Mouse (Mus musculus) stomach, embryonic 16.5 days (tissue): Measurements from ENCODE around the gene Krt76. TPM values are rescaled to one million over a fixed set of nuclear protein-coding genes. Genes with fewer than 3 reads are reported as not detected.

Experiments
- ATAC-seq: fragments of 200-750 bp; cut with Nextera tagmentation; 2 replicates; pipeline ENCODE4 v1.8.0; 2017; ENCODE audit warnings: moderate number of reproducible peaks, moderate TSS enrichment; ENCODE audit not compliant: insufficient read depth, low FRiP score
- H3K27ac ChIP-seq: fragments of 300-500 bp; sonication (generic); 2 replicates; pipeline ENCODE4 v1.5.1; 2014; ENCODE audit warnings: low read length
- H3K27me3 ChIP-seq: fragments of 300-500 bp; sonication (generic); 2 replicates; pipeline ENCODE4 v1.6.1; 2014; ENCODE audit warnings: low read length, control low read depth, mixed read lengths; ENCODE audit not compliant: control insufficient read depth, insufficient read depth
- H3K36me3 ChIP-seq: fragments of 300-500 bp; sonication (generic); 2 replicates; pipeline ENCODE4 v1.6.1; 2014; ENCODE audit warnings: low read length; ENCODE audit not compliant: control insufficient read depth, insufficient read depth
- H3K4me1 ChIP-seq: fragments of 300-500 bp; sonication (generic); 2 replicates; pipeline ENCODE4 v1.6.1; 2014; ENCODE audit warnings: low read length, control low read depth, mixed read lengths; ENCODE audit not compliant: control insufficient read depth, insufficient read depth
- H3K4me2 ChIP-seq: fragments of 300-500 bp; sonication (generic); 2 replicates; pipeline ENCODE4 v1.6.1; 2014; ENCODE audit warnings: low read depth, low read length, mixed read lengths
- H3K4me3 ChIP-seq: fragments of 300-500 bp; sonication (generic); replicated peaks from 2 replicates; pipeline ENCODE4 v1.5.1; 2014; ENCODE audit warnings: mild to moderate bottlenecking, low read length
- H3K9ac ChIP-seq: fragments of 300-500 bp; sonication (generic); 2 replicates; pipeline ENCODE4 v1.6.1; 2014; ENCODE audit warnings: low read length
- H3K9me3 ChIP-seq: fragments of 300-500 bp; sonication (generic); replicated peaks from 2 replicates; pipeline ENCODE4 v1.6.1; 2016; ENCODE audit warnings: low read length, control low read depth; ENCODE audit not compliant: control insufficient read depth
- WGBS: fragments of 180-500 bp; shearing (Covaris S2); extraction: QIAGEN DNeasy Blood & Tissue Kit; methylation state at CpG from one replicate; pipeline ENCODE4 v1.1.7; 2014; 5-methylcytosine and 5-hydroxymethylcytosine counted together
- polyA plus RNA-seq: library from polyadenylated mRNA; unstranded; fragments of >200 nt; fragmentation: Nextera tagmentation; extraction: Ambion mirVana; gene quantifications from 2 replicates; pipeline ENCODE4 v1.2.1, GENCODE M21; 2015

Krt76 gene
- polyA plus RNA-seq, 1 experiment from 2014 or later: not detected

- Histone ChIP-seq H3K9me3 (no peaks in the 10 kb centered on the region), H3K4me3 (no peak overlapping the region), H3K4me2 (no peak overlapping the region), H3K36me3 (no peaks in the 10 kb centered on the region), H3K27ac (no peak overlapping the region), H3K27me3 (no peaks in the 10 kb centered on the region), H3K4me1 (peaks cover 16% of the 10 kb centered on the region; the same call in 1 of the 2 replicates), H3K9ac (no peak overlapping the region)
- ATAC-seq: no peak
- WGBS: 69% methylated on average over 1 of the region's 1 CpGs
Observed at GRCm38 (mm10) chr15:101925041-101925440, 32.3 kb upstream of the Krt76 start.

GRCm38 (mm10) chr15:101924635-101925034 is 31.9 kb upstream of the Krt76 start, which contains the start of gene Krt4:
TSS of gene Krt4 (minus strand) at chr15:101924735.
- no peak within 1 kb of the TSS for H3K9ac ChIP-seq
- H3K36me3 ChIP-seq: no peaks in the 10 kb centered on the region
- WGBS: 64% methylated on average over 11 of the region's 11 CpGs
- no peak for ATAC-seq
- H3K9me3 ChIP-seq: no peaks in the 10 kb centered on the region
- no peaks in the 10 kb centered on the region for H3K27me3 ChIP-seq
- peak within 1 kb of the TSS; percentile 53 for H3K27ac ChIP-seq
- peak within 1 kb of the TSS; percentile 7 for H3K4me3 ChIP-seq
- no peak within 1 kb of the TSS for H3K4me2 ChIP-seq
- peaks cover 14% of the 10 kb centered on the region; the same call in 1 of the 2 replicates for H3K4me1 ChIP-seq

- H3K4me2 ChIP-seq: no peak overlapping the region
- H3K4me3 ChIP-seq: no peak overlapping the region
- no peak overlapping the region for H3K9ac ChIP-seq
- H3K27ac ChIP-seq: no peak overlapping the region
- no peaks in the 10 kb centered on the region for H3K27me3 ChIP-seq
- H3K4me1 ChIP-seq: peaks cover 7% of the 10 kb centered on the region; the same call in 1 of the 2 replicates
- ATAC-seq: no peak
- no peaks in the 10 kb centered on the region for H3K36me3 ChIP-seq
- H3K9me3 ChIP-seq: no peaks in the 10 kb centered on the region
- WGBS: 82% methylated on average over 2 of the region's 2 CpGs
Observed at GRCm38 (mm10) chr15:101922296-101922695, 29.6 kb upstream of the Krt76 start.

GRCm38 (mm10) chr15:101916072-101916471 is 23.4 kb upstream of the Krt76 start:
- Histone ChIP-seq H3K4me1 (no peaks in the 10 kb centered on the region), H3K9me3 (no peaks in the 10 kb centered on the region), H3K4me2 (no peak overlapping the region), H3K9ac (no peak overlapping the region), H3K27me3 (no peaks in the 10 kb centered on the region), H3K27ac (no peak overlapping the region), H3K4me3 (no peak overlapping the region), H3K36me3 (no peaks in the 10 kb centered on the region)
- WGBS: 59% methylated on average over 2 of the region's 2 CpGs
- ATAC-seq: no peak

GRCm38 (mm10) chr15:101904849-101905248 is 12.1 kb upstream of the Krt76 start:
- no peaks in the 10 kb centered on the region for H3K9me3 ChIP-seq
- H3K4me1 ChIP-seq: no peaks in the 10 kb centered on the region
- H3K9ac ChIP-seq: no peak overlapping the region
- H3K4me3 ChIP-seq: no peak overlapping the region
- H3K27ac ChIP-seq: no peak overlapping the region
- H3K27me3 ChIP-seq: no peaks in the 10 kb centered on the region
- no peak for ATAC-seq
- no peak overlapping the region for H3K4me2 ChIP-seq
- 77% methylated on average over 5 of the region's 5 CpGs for WGBS
- no peaks in the 10 kb centered on the region for H3K36me3 ChIP-seq

GRCm38 (mm10) chr15:101902171-101903149 is 9.7 kb upstream of the Krt76 start:
- H3K27me3 ChIP-seq: no peaks in the 10 kb centered on the region
- no peak overlapping the region for H3K4me3 ChIP-seq
- H3K9ac ChIP-seq: no peak overlapping the region
- no peaks in the 10 kb centered on the region for H3K9me3 ChIP-seq
- no peak overlapping the region for H3K27ac ChIP-seq
- no peaks in the 10 kb centered on the region for H3K36me3 ChIP-seq
- no peaks in the 10 kb centered on the region for H3K4me1 ChIP-seq
- WGBS: 44% methylated on average over 12 of the region's 12 CpGs
- ATAC-seq: no peak
- no peak overlapping the region for H3K4me2 ChIP-seq

GRCm38 (mm10) chr15:101895216-101895615 is 2.5 kb upstream of the Krt76 start:
- no peaks in the 10 kb centered on the region for H3K9me3 ChIP-seq
- WGBS: 94% methylated on average over 4 of the region's 4 CpGs
- H3K27ac ChIP-seq: no peak overlapping the region
- no peaks in the 10 kb centered on the region for H3K4me1 ChIP-seq
- H3K9ac ChIP-seq: no peak overlapping the region
- no peaks in the 10 kb centered on the region for H3K27me3 ChIP-seq
- no peak overlapping the region for H3K4me3 ChIP-seq
- H3K4me2 ChIP-seq: no peak overlapping the region
- no peaks in the 10 kb centered on the region for H3K36me3 ChIP-seq
- no peak for ATAC-seq

GRCm38 (mm10) chr15:101879776-101880175 is 12.9 kb downstream of the Krt76 start:
- H3K9me3 ChIP-seq: no peaks in the 10 kb centered on the region
- H3K27me3 ChIP-seq: no peaks in the 10 kb centered on the region
- no peak for ATAC-seq
- H3K4me2 ChIP-seq: no peak overlapping the region
- H3K9ac ChIP-seq: no peak overlapping the region
- no peaks in the 10 kb centered on the region for H3K4me1 ChIP-seq
- H3K4me3 ChIP-seq: no peak overlapping the region
- no peak overlapping the region for H3K27ac ChIP-seq
- WGBS: 27% methylated on average over 11 of the region's 11 CpGs
- H3K36me3 ChIP-seq: no peaks in the 10 kb centered on the region

- Histone ChIP-seq H3K27me3 (no peaks in the 10 kb centered on the region), H3K4me2 (no peak overlapping the region), H3K36me3 (no peaks in the 10 kb centered on the region), H3K4me3 (no peak overlapping the region), H3K9me3 (no peaks in the 10 kb centered on the region), H3K4me1 (no peaks in the 10 kb centered on the region), H3K27ac (no peak overlapping the region), H3K9ac (no peak overlapping the region)
- WGBS: 57% methylated on average over 2 of the region's 2 CpGs
- ATAC-seq: no peak
Observed at GRCm38 (mm10) chr15:101878041-101878440, 14.7 kb downstream of the Krt76 start.
